Mouse (Mus musculus) stomach, postnatal 0 days (tissue): ENCODE data around the gene Edar. TPM values are rescaled to one million over a fixed set of nuclear protein-coding genes. Genes with fewer than 3 reads are reported as not detected.

Source experiments
- ATAC-seq: fragments of 200-750 bp; cut with Nextera tagmentation; 2 replicates; pipeline ENCODE4 v1.8.0; 2017; ENCODE audit not compliant: low FRiP score, low TSS enrichment
- DNase-seq: peaks from one replicate; pipeline ENCODE4 v3.0.0-alpha.2; 2016; ENCODE audit warnings: low spot score
- H3K27ac ChIP-seq: fragments of 300-500 bp; sonication (generic); replicated peaks from 2 replicates; pipeline ENCODE4 v1.5.1; 2014; ENCODE audit warnings: mild to moderate bottlenecking, control low read depth
- H3K27me3 ChIP-seq: fragments of 300-500 bp; sonication (generic); 2 replicates; pipeline ENCODE4 v1.6.1; 2014; ENCODE audit warnings: low read length; ENCODE audit not compliant: control insufficient read depth, insufficient read depth
- H3K36me3 ChIP-seq: fragments of 300-500 bp; sonication (generic); 2 replicates; pipeline ENCODE4 v1.6.1; 2014; ENCODE audit warnings: low read length, mixed read lengths; ENCODE audit not compliant: control insufficient read depth, insufficient read depth
- H3K4me1 ChIP-seq: fragments of 300-500 bp; sonication (generic); replicated peaks from 2 replicates; pipeline ENCODE4 v1.6.1; 2014; ENCODE audit warnings: antibody characterized with exemption; ENCODE audit not compliant: control insufficient read depth, insufficient read depth
- H3K4me2 ChIP-seq: fragments of 300-500 bp; sonication (generic); replicated peaks from 2 replicates; pipeline ENCODE4 v1.6.1; 2014; ENCODE audit warnings: low read depth, mild to moderate bottlenecking, control low read depth, moderate library complexity
- H3K4me3 ChIP-seq: fragments of 300-500 bp; sonication (generic); 2 replicates; pipeline ENCODE4 v1.5.1; 2014; ENCODE audit warnings: low read depth, low read length, control low read depth
- H3K9ac ChIP-seq: fragments of 300-500 bp; sonication (generic); 2 replicates; pipeline ENCODE4 v1.6.1; 2014; ENCODE audit warnings: mild to moderate bottlenecking, low read length, control low read depth, mixed read lengths
- H3K9me3 ChIP-seq: fragments of 300-500 bp; sonication (generic); 2 replicates; pipeline ENCODE4 v1.6.1; 2016; ENCODE audit warnings: low read length; ENCODE audit not compliant: control insufficient read depth
- CTCF ChIP-seq: IDR thresholded peaks from 2 replicates; pipeline ENCODE4 v1.5.1; 2016; ENCODE audit warnings: antibody characterized with exemption, low read depth, mild to moderate bottlenecking, moderate library complexity
- EP300 ChIP-seq: optimal IDR thresholded peaks from 2 replicates; pipeline ENCODE3; 2016; ENCODE audit warnings: antibody characterized with exemption
- WGBS: fragments of 180-500 bp; shearing (Covaris S2); extraction: QIAGEN DNeasy Blood & Tissue Kit; methylation state at CpG from one replicate; pipeline ENCODE4 v1.1.7; 2014; 5-methylcytosine and 5-hydroxymethylcytosine counted together
- polyA plus RNA-seq: library from polyadenylated mRNA; unstranded; fragments of >200 nt; fragmentation: Nextera tagmentation; extraction: Ambion mirVana; gene quantifications from 2 replicates; pipeline ENCODE4 v1.2.1, GENCODE M21; 2015

The Edar gene
- polyA plus RNA-seq, 1 experiment from 2014 or later: 0.64 TPM

DNA sequence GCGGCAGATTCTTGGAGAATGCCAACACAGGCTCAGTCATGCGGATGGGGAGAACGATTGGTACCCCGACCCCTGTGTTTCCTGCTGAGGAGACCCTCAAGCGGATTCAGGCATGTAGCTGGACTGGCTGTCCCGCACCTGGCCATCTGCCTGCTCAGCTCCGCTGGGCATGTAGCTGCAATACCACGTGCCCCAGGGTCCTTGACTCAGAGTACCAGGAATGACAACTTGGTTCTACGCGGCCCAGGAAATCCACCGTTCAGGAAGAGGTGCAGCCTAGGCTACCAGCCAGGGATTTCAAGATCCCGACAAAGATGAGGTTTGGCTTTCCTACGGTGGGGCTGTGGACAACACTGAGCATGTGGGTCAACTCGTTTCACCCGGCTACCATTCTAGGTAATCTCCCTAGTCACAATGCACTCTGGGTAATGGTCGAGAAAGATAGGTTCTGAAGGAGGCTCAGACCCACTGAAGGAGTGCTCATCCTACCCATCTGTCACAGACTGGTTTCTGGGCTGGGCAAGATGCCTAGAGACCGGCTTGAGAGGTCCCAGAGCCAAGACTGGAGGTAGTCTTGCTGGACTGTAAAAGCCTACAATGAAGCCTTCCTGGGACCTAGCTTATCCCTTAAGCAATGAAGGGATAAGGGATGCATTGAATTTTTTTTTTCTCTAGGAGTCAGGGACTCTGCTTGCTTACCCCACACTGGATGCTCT lies 56.8 kb downstream of the Edar start:
- Histone ChIP-seq H3K27ac (no peak overlapping the region), H3K4me3 (no peak overlapping the region), H3K9me3 (no peaks in the 10 kb centered on the region), H3K27me3 (no peaks in the 10 kb centered on the region), H3K4me1 (no peaks in the 10 kb centered on the region; the same call in 1 of the 2 replicates), H3K36me3 (no peaks in the 10 kb centered on the region), H3K4me2 (no peak overlapping the region), H3K9ac (no peak overlapping the region)
- 72% methylated on average over 17 of the region's 17 CpGs for WGBS
- no peak for DNase-seq
- no peak for TF ChIP-seq CTCF
- no peak for TF ChIP-seq EP300
- no peak for ATAC-seq

DNA sequence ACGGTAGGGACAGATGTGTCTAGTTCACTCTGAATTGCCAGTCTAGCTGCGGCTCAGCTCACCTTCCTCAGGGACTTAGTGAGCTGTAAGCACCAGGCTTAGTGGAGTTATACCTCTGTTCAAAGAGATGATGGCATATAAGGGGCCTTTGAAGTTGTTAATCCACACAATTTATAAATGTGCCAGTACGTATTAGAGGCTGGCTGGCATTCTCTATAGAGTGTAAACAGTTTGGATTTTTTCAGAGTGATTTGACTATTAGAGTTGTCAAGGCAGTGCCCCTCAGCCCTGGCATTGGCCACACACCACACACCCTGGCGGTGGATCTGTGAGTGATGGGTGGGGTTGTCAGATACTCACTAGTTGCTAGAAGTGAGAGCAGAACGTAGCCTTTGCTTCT lies 58.9 kb downstream of the Edar start:
- ATAC-seq (peak; percentile 47; the same call in 1 of the 2 replicates), DNase-seq (no peak)
- Histone ChIP-seq H3K4me1 (no peaks in the 10 kb centered on the region; the same call in 1 of the 2 replicates), H3K9me3 (no peaks in the 10 kb centered on the region), H3K9ac (no peak overlapping the region), H3K4me3 (no peak overlapping the region), H3K36me3 (no peaks in the 10 kb centered on the region), H3K27me3 (no peaks in the 10 kb centered on the region), H3K4me2 (no peak overlapping the region), H3K27ac (no peak overlapping the region)
- 50% methylated on average over 5 of the region's 5 CpGs for WGBS
- peak; percentile 75 for TF ChIP-seq EP300
- TF ChIP-seq CTCF: peak; percentile 43; the same call in 1 of the 2 replicates

DNA sequence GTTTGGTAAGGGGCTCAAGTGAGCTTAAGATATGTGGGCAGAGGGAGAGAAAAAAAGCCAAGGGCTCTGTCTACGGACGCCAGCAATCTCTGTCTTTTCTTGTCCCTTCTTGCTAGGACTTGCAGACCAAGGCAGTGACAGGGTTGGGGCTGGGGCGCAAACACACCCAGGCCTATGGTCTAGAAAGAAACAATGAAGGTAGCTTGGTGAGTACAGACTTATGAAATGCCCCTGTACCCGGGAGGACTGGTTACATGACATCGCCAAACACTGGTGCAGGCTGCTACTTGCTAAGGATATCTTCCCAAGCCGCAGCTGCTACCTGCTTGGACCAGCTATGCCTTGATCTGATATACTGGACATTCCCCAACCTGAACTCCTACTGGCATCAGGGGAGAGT lies 60.9 kb downstream of the Edar start:
- Histone ChIP-seq H3K4me3 (no peak overlapping the region), H3K27me3 (no peaks in the 10 kb centered on the region), H3K4me2 (no peak overlapping the region), H3K36me3 (no peaks in the 10 kb centered on the region), H3K9ac (no peak overlapping the region), H3K9me3 (no peaks in the 10 kb centered on the region), H3K4me1 (no peaks in the 10 kb centered on the region; the same call in 1 of the 2 replicates), H3K27ac (peak overlapping the region; percentile 63)
- WGBS: 77% methylated on average over 6 of the region's 6 CpGs
- ATAC-seq: no peak
- no peak for DNase-seq
- TF ChIP-seq EP300 (peak; percentile 36), CTCF (no peak)

- H3K36me3 ChIP-seq: no peaks in the 10 kb centered on the region
- H3K4me2 ChIP-seq: no peak overlapping the region
- no peak overlapping the region for H3K27ac ChIP-seq
- DNase-seq: no peak
- no peaks in the 10 kb centered on the region for H3K27me3 ChIP-seq
- 85% methylated on average over 7 of the region's 7 CpGs for WGBS
- no peaks in the 10 kb centered on the region for H3K4me1 ChIP-seq
- H3K4me3 ChIP-seq: no peak overlapping the region
- no peaks in the 10 kb centered on the region for H3K9me3 ChIP-seq
- ATAC-seq: no peak
- no peak for TF ChIP-seq EP300
- no peak for TF ChIP-seq CTCF
- H3K9ac ChIP-seq: no peak overlapping the region
Observed at GRCm38 (mm10) chr10:58610484-58611261, 64.8 kb downstream of the Edar start.

DNA sequence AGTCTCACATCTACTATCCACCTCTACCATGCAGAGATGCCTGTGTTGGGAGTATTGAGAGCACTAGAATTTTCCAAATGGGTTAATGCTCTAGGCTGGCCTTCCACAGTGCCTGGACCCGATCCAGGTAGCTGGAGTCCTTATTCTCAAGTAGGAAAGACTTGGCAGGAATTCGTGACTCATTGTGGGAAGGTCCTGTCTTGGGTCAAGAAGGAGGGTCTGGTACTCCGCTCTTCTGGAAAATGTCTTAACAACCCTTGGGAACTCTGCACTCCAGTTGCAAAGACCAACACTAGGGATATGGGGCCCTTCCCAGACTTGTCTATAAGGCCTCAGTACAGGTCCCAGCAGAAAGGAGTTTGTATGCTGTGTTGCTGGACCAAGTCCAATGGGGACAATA lies 66.6 kb downstream of the Edar start:
- no peak for ATAC-seq
- no peak for DNase-seq
- no peak overlapping the region for H3K4me2 ChIP-seq

DNA sequence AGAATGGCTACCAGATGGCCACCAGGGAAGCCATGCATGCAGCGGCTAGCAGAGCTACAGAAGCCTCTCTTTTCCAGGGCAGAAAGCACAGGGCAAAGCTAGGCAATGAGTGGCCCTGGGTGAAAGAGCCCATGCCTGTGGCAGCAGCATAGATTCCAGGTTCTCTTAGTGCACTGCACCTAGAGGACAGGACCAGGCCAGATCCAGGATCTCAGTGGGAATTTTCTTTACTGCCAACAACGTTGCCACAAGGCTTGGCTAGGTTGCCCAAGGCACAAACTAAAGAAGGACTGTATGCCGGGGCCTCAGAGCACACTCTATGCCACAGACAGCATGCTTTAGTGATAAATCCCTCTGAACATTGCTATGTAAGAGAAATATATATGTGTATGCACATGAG lies 69.1 kb downstream of the Edar start:
- H3K9me3 ChIP-seq: no peaks in the 10 kb centered on the region
- no peak overlapping the region for H3K4me2 ChIP-seq
- no peak for ATAC-seq
- H3K27ac ChIP-seq: no peak overlapping the region
- 81% methylated on average over 3 of the region's 3 CpGs for WGBS
- H3K27me3 ChIP-seq: no peaks in the 10 kb centered on the region
- no peak overlapping the region for H3K9ac ChIP-seq
- H3K4me3 ChIP-seq: no peak overlapping the region
- no peak for TF ChIP-seq EP300
- TF ChIP-seq CTCF: no peak
- H3K4me1 ChIP-seq: no peaks in the 10 kb centered on the region
- no peak for DNase-seq
- H3K36me3 ChIP-seq: no peaks in the 10 kb centered on the region

More for the DNA sequence above, 66.6 kb downstream of the Edar start:
- Histone ChIP-seq H3K27ac (no peak overlapping the region), H3K9me3 (no peaks in the 10 kb centered on the region), H3K9ac (no peak overlapping the region), H3K36me3 (no peaks in the 10 kb centered on the region), H3K4me1 (no peaks in the 10 kb centered on the region), H3K4me3 (no peak overlapping the region), H3K27me3 (no peaks in the 10 kb centered on the region)
- 46% methylated on average over 3 of the region's 3 CpGs for WGBS
- TF ChIP-seq CTCF: no peak
- TF ChIP-seq EP300: no peak
